Mouse (Mus musculus): ENCODE measurements at regions not wholly inside any gene's neighbourhood (a gene's known extent, or its start where the extent isn't known, plus 50 kb on each side); places are given as distances from the start of the nearest gene placed in this dataset.

GRCm38 (mm10) chr6:100517662-100518061 is 153.3 kb downstream of the Shq1 start:
- no peak for DNase-seq (ENCODE audit: low spot score in 2 of 2)

GRCm38 (mm10) chr6:100512676-100513075 is 158.3 kb downstream of the Shq1 start:
- DNase-seq (ENCODE audit: low spot score in 2 of 2), result no peak

- DNase-seq (ENCODE audit: low spot score in 2 of 2), result no peak
These were observed 160.3 kb downstream of the Shq1 start for GRCm38 (mm10) chr6:100510676-100511075.

- DNase-seq (ENCODE audit: low spot score in 2 of 2), result no peak
These were observed 165.3 kb downstream of the Shq1 start for GRCm38 (mm10) chr6:100505506-100506247.

- DNase-seq (ENCODE audit: low spot score in 2 of 2), result peak; percentile 26 to 58
These were observed 167.8 kb downstream of the Shq1 start for GRCm38 (mm10) chr6:100502961-100503782.

GRCm38 (mm10) chr6:100502139-100502538 is 168.8 kb downstream of the Shq1 start:
- DNase-seq (ENCODE audit: low spot score in 2 of 2), result no peak

- no peak for DNase-seq (ENCODE audit: low spot score in 2 of 2)
These were observed 170.2 kb downstream of the Shq1 start for GRCm38 (mm10) chr6:100500741-100501140.

GRCm38 (mm10) chr6:100500060-100500459 is 170.9 kb downstream of the Shq1 start:
- no peak for DNase-seq (ENCODE audit: low spot score in 2 of 2)

- DNase-seq (ENCODE audit: low spot score in 2 of 2), result no peak
These were observed 172.1 kb downstream of the Shq1 start for GRCm38 (mm10) chr6:100498861-100499271.

GRCm38 (mm10) chr6:100498126-100498525 is 172.8 kb downstream of the Shq1 start:
- DNase-seq (ENCODE audit: low spot score in 2 of 2), result no peak

- no peak for DNase-seq (ENCODE audit: low spot score in 2 of 2)
These were observed 174.8 kb downstream of the Shq1 start for GRCm38 (mm10) chr6:100496135-100496534.

GRCm38 (mm10) chr6:100495131-100495530 is 175.8 kb downstream of the Shq1 start:
- no peak for DNase-seq (ENCODE audit: low spot score in 2 of 2)

GRCm38 (mm10) chr6:100493558-100493957 is 177.4 kb downstream of the Shq1 start:
- DNase-seq (ENCODE audit: low spot score in 2 of 2), result no peak

- DNase-seq (ENCODE audit: low spot score in 2 of 2), result no peak
These were observed 179.1 kb downstream of the Shq1 start for GRCm38 (mm10) chr6:100491811-100492210.

GRCm38 (mm10) chr6:100490920-100491712 is 179.8 kb downstream of the Shq1 start:
- DNase-seq (ENCODE audit: low spot score in 2 of 2), result no peak

- DNase-seq (ENCODE audit: low spot score in 2 of 2), result no peak
These were observed 187.1 kb downstream of the Shq1 start for GRCm38 (mm10) chr6:100483836-100484235.

- no peak for DNase-seq (ENCODE audit: low spot score in 2 of 2)
These were observed 187.7 kb downstream of the Shq1 start for GRCm38 (mm10) chr6:100483084-100483810.

GRCm38 (mm10) chr6:100482572-100482971 is 188.4 kb downstream of the Shq1 start:
- DNase-seq (ENCODE audit: low spot score in 2 of 2), result no peak

- DNase-seq (ENCODE audit: low spot score in 2 of 2), result no peak
These were observed 190.4 kb downstream of the Shq1 start for GRCm38 (mm10) chr6:100480525-100480924.

GRCm38 (mm10) chr6:100479881-100480280 is 191.1 kb downstream of the Shq1 start:
- DNase-seq (ENCODE audit: low spot score in 2 of 2), result no peak

- DNase-seq (ENCODE audit: low spot score in 2 of 2), result no peak
These were observed 191.5 kb downstream of the Shq1 start for GRCm38 (mm10) chr6:100479455-100479854.
